Mouse (Mus musculus) G1E (cell line): Measurements from ENCODE around the gene Gm10271. TPM values are rescaled to one million over a fixed set of nuclear protein-coding genes. Genes with fewer than 3 reads are reported as not detected.

Source experiments
- ATAC-seq: 2 replicates; pipeline ENCODE4 v1.8.0; 2016; ENCODE audit warnings: mild to moderate bottlenecking; ENCODE audit not compliant: insufficient number of reproducible peaks, poor library complexity, low FRiP score, severe bottlenecking; ENCODE audit errors: extremely low read depth
- DNase-seq: peaks from one replicate; pipeline ENCODE4 v3.0.0; 2012; ENCODE audit warnings: low spot score
- H3K27me3 ChIP-seq: 2 replicates; pipeline ENCODE4 v1.6.1; 2012; ENCODE audit warnings: mild to moderate bottlenecking, low read length, inconsistent platforms; ENCODE audit not compliant: insufficient read depth
- H3K36me3 ChIP-seq: replicated peaks from 2 replicates; pipeline ENCODE3; 2012; ENCODE audit warnings: mild to moderate bottlenecking, inconsistent platforms
- H3K4me1 ChIP-seq: 2 replicates; pipeline ENCODE4 v1.6.1; 2012; ENCODE audit warnings: low read depth, low read length, inconsistent platforms, mixed read lengths; ENCODE audit not compliant: insufficient read depth
- H3K4me3 ChIP-seq: 2 replicates; pipeline ENCODE4 v1.5.1; 2012; ENCODE audit warnings: low read depth, mild to moderate bottlenecking, inconsistent platforms, low read length, moderate library complexity, mixed read lengths
- H3K9me3 ChIP-seq: replicated peaks from 2 replicates; pipeline ENCODE4 v1.6.1; 2012; ENCODE audit warnings: inconsistent platforms
- CTCF ChIP-seq: IDR thresholded peaks from 2 replicates; pipeline ENCODE4 v1.5.1; 2012; ENCODE audit warnings: low read depth, low read length, inconsistent platforms, mixed read lengths
- GATA1 ChIP-seq: IDR thresholded peaks from 2 replicates; pipeline ENCODE4 v1.6.1; 2012; ENCODE audit warnings: borderline replicate concordance, low read length, inconsistent platforms, mixed read lengths
- GATA2 ChIP-seq: IDR thresholded peaks from 2 replicates; pipeline ENCODE4 v1.6.1; 2012; ENCODE audit warnings: low read depth, low read length, inconsistent platforms, borderline replicate concordance
- POLR2AphosphoS5 ChIP-seq: IDR thresholded peaks from 2 replicates; pipeline ENCODE4 v1.6.1; 2012; ENCODE audit warnings: low read depth, low read length, inconsistent platforms; ENCODE audit not compliant: insufficient replicate concordance
- TAL1 ChIP-seq: conservative IDR thresholded peaks from 2 replicates; pipeline ENCODE4 v1.6.1; 2012; ENCODE audit warnings: low read depth, low read length, inconsistent platforms, mixed read lengths
- polyA plus RNA-seq: library from polyadenylated mRNA; stranded (reverse); fragments of >175 nt; gene quantifications from 2 replicates; pipeline ENCODE4 v1.2.3, GENCODE M21; 2012
- total RNA-seq, 2 experiments: library from RNA; stranded (forward) in 1 of 2; stranded (reverse) in 1 of 2; fragments of 200-1000 nt in 1 of 2; fragments of >200 nt in 1 of 2; fragmentation: Nextera tagmentation in 1 of 2; gene quantifications; 2 replicates each; pipeline ENCODE4 v1.2.3; 2014 to 2017

The Gm10271 gene
- total and polyA plus RNA-seq, 3 experiments: not detected

- Histone ChIP-seq H3K4me1 (no peaks in the 10 kb centered on the region), H3K4me3 (no peak overlapping the region), H3K9me3 (no peaks in the 10 kb centered on the region), H3K36me3 (peaks cover 84% of the 10 kb centered on the region), H3K27me3 (no peaks in the 10 kb centered on the region)
- DNase-seq (no peak), ATAC-seq (no peak)
- no peak for TF ChIP-seq TAL1
- no peak for TF ChIP-seq GATA1
- no peak for TF ChIP-seq CTCF
- no peak for TF ChIP-seq GATA2
- TF ChIP-seq POLR2AphosphoS5: no peak
Measured at GRCm38 (mm10) chr10:116914586-116914985, 57.8 kb downstream of the Gm10271 start.

GRCm38 (mm10) chr10:116913647-116914273, 58.6 kb downstream of the Gm10271 start:
- peaks cover 85% of the 10 kb centered on the region for H3K36me3 ChIP-seq
- no peak overlapping the region for H3K4me3 ChIP-seq
- TF ChIP-seq TAL1: no peak
- no peak for DNase-seq
- no peak for ATAC-seq
- no peaks in the 10 kb centered on the region for H3K9me3 ChIP-seq
- no peaks in the 10 kb centered on the region for H3K4me1 ChIP-seq
- no peaks in the 10 kb centered on the region for H3K27me3 ChIP-seq

- Histone ChIP-seq H3K36me3 (peaks cover 84% of the 10 kb centered on the region), H3K27me3 (no peaks in the 10 kb centered on the region)
- DNase-seq: no peak
Measured at GRCm38 (mm10) chr10:116912850-116913249, 59.6 kb downstream of the Gm10271 start.

GRCm38 (mm10) chr10:116908901-116909642, 63.3 kb downstream of the Gm10271 start:
- no peaks in the 10 kb centered on the region for H3K4me1 ChIP-seq
- no peak for ATAC-seq
- no peak overlapping the region for H3K4me3 ChIP-seq
- H3K9me3 ChIP-seq: no peaks in the 10 kb centered on the region
- DNase-seq: no peak
- H3K36me3 ChIP-seq: peaks cover 88% of the 10 kb centered on the region
- H3K27me3 ChIP-seq: no peaks in the 10 kb centered on the region
- TF ChIP-seq POLR2AphosphoS5 (no peak), GATA2 (no peak), TAL1 (no peak), GATA1 (no peak), CTCF (no peak)

More at GRCm38 (mm10) chr10:116912850-116913249, 59.6 kb downstream of the Gm10271 start:
- Histone ChIP-seq H3K4me1 (no peaks in the 10 kb centered on the region), H3K9me3 (no peaks in the 10 kb centered on the region), H3K4me3 (no peak overlapping the region)
- no peak for TF ChIP-seq POLR2AphosphoS5
- ATAC-seq: no peak

Other genes with a start within 250 kb of the Gm10271 start
- not detected in 2 replicates for gene Myrfl, start 75.7 kb downstream of the Gm10271 start, total RNA-seq (2014; fragmentation: Nextera tagmentation)
- gene Myrfl, start 75.7 kb downstream of the Gm10271 start, total RNA-seq (2017): 0.11 TPM in 1 of 2 replicates, not detected in the other
- not detected in 2 replicates for gene Myrfl, start 75.7 kb downstream of the Gm10271 start, polyA plus RNA-seq
- gene Rab3ip, start 21.8 kb downstream of the Gm10271 start, total RNA-seq (2014; fragmentation: Nextera tagmentation): 14.0 and 14.3 TPM in 2 replicates
- 14.4 and 18.8 TPM in 2 replicates for gene Rab3ip, start 21.8 kb downstream of the Gm10271 start, total RNA-seq (2017)
- 12.8 and 15.2 TPM in 2 replicates for gene Rab3ip, start 21.8 kb downstream of the Gm10271 start, polyA plus RNA-seq
- not detected in 2 replicates for gene Best3, start 13.7 kb upstream of the Gm10271 start, total RNA-seq (2014; fragmentation: Nextera tagmentation)
- gene Best3, start 13.7 kb upstream of the Gm10271 start, total RNA-seq (2017): not detected in 2 replicates
- gene Best3, start 13.7 kb upstream of the Gm10271 start, polyA plus RNA-seq: not detected in 2 replicates
- not detected in 2 replicates for gene Lrrc10, start 72.7 kb upstream of the Gm10271 start, total RNA-seq (2014; fragmentation: Nextera tagmentation)
- gene Lrrc10, start 72.7 kb upstream of the Gm10271 start, total RNA-seq (2017): 0.06 TPM in 1 of 2 replicates, not detected in the other
- gene Lrrc10, start 72.7 kb upstream of the Gm10271 start, polyA plus RNA-seq: 0.04 and 0.13 TPM in 2 replicates
- gene Cct2, start 91.2 kb upstream of the Gm10271 start, total RNA-seq (2014; fragmentation: Nextera tagmentation): 535 and 554 TPM in 2 replicates
- 620 and 644 TPM in 2 replicates for gene Cct2, start 91.2 kb upstream of the Gm10271 start, total RNA-seq (2017)
- 38.5 and 38.6 TPM in 2 replicates for gene Cct2, start 91.2 kb upstream of the Gm10271 start, polyA plus RNA-seq
- 105 and 107 TPM in 2 replicates for gene Frs2, start 175.9 kb upstream of the Gm10271 start, total RNA-seq (2014; fragmentation: Nextera tagmentation)
- gene Frs2, start 175.9 kb upstream of the Gm10271 start, total RNA-seq (2017): 15.9 and 19.6 TPM in 2 replicates
- gene Frs2, start 175.9 kb upstream of the Gm10271 start, polyA plus RNA-seq: 12.8 and 16.6 TPM in 2 replicates